Mouse (Mus musculus): ENCODE measurements around the gene Gm12166.

DNA sequence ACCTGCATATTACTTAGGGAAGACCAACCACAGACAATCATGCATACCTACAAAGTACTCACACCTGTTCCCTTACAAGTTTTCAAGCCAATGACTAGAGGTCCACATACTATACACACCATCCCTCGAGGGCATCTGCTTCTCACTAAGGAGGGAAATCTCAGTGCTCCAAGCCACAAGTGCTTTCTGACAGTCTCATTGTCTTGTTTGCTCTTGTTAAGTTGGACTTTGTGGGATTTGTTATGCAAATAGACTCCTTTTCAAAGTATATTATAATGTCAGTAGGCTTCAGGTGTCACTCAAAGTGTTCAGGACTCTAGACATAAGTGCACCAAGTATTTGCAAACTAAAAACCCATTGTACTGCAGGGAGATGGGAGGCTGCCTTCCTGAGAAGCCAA lies 31.9 kb downstream of the Gm12166 start:
- no peak for TF ChIP-seq POLR2A (IDR thresholded peaks at IDR 0.05; ENCODE audit: low read depth, low read length)
- no peak for TF ChIP-seq CTCF (IDR thresholded peaks at IDR 0.05; ENCODE audit: extremely low read depth, insufficient read depth, insufficient read length, insufficient replicate concordance)
